Mouse (Mus musculus) left cerebral cortex, postnatal 14 days (tissue): ENCODE measurements around the gene Tesk1. TPM values are rescaled to one million over a fixed set of nuclear protein-coding genes. Genes with fewer than 3 reads are reported as not detected.

Experiments used
- DNase-seq, 2 experiments: peaks; one replicate each; pipeline ENCODE4 v3.0.0; 2021 to 2022; ENCODE audit warnings: low spot score in 2 of 2, mixed read lengths in 1 of 2
- intact Hi-C: fragments of 180-260 bp; cut with DNase I; formaldehyde crosslinking; loops from one replicate; pipeline ENCODE4 v1.15.1; 2025
- long read RNA-seq, 2 experiments: library from polyadenylated mRNA; stranded (forward); transcript quantifications; one replicate each; pipeline ENCODE4 v2.0.0; 2021
- total RNA-seq, 2 experiments: library from RNA; stranded (reverse); gene quantifications; 2 replicates each; pipeline ENCODE4 v1.2.3; 2021

Gene Tesk1
- 10 to 100 TPM; 63.7 to 69.4 TPM for total RNA-seq
- long read RNA-seq, experiment 1, transcript Tesk1-201 (10 exons, 3,947 nt) = major isoform, 101 of 119 reads
- long read RNA-seq, experiment 1, partial matches to known transcripts = 13 of 119 reads
- long read RNA-seq, experiment 1, other reads (novel, unspliced or antisense) = 5 of 119 reads
- long read RNA-seq, experiment 2, transcript Tesk1-201 (10 exons, 3,947 nt) = major isoform, 101 of 120 reads
- long read RNA-seq, experiment 2, partial matches to known transcripts = 16 of 120 reads
- long read RNA-seq, experiment 2, other reads (novel, unspliced or antisense) = 3 of 120 reads

DNA sequence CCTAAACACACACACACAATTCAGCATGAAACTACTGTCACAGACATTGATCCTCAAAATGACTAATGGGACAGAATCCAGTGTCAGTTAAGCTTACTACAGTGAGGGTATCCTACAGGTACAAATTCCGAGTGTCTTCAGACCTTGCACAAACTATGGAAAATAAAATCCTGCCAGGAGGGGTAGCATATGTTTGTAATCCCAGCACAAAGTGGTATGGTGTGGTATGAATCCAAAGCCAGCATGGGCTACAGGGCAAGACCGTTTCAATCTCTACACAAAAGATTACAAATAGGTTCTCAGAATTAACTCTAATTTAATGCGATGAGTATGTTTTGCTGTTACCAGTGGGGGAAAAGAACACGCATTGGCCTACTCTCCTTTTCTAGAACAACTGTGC is at the start of gene Tesk1:
TSS of gene Tesk1 (plus strand) at position 301 of the 400 bp plus-strand sequence.
- intact Hi-C loops = loop anchor here (2.0 to 5.0 kb wide), 2 partner anchors 37 to 121 kb away; partner anchors contain the start of genes Creb3 and Tln1
- no peak for DNase-seq

DNA sequence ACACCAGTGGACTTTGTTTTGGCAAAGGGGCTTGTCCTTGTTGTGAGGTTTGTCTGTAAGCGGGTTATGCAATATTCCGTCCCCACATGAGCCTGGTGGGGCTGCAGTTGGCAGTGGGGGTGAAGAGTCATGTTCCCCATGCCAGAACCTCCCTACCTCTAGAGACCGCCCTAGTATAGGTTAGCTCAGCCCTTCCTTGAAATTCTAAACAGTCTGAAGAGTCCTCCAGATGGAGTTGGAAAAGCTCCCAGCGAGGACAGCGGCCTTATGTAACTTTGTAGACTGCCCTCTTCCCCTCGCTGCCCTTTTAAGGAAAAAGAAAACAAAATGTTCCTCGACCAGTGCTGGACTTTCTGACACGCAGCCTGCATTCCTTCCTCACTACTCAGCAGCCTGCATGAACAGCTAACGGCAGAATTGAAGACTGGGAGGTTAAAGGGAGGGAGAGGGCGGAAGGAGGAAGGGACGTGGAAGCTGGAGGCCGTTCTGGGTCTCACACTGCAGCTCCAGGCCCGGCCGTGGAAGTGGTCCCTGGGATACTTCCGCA is 47.3 kb upstream of the Tesk1 start:
- intact Hi-C loops = no loop called here

DNA sequence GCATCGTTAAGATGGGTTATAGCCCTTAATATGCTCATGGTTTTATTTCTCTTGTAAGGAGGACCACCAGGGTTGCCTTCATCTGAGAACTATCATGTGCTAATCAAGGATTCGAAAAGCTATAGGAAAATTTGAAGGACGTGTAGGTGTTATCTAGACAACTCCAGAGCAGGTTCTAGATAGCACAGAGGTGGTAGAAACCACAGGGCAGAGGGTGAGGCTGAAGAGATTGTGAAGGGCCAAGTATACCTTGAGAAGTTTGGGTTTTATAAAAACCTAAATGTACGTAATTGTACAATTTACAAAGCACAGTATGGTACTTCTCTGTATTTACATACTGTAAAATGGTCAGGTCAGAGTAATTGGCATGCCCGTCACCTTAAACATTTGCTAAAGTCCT is 46.6 kb upstream of the Tesk1 start:
- no peak for DNase-seq
- intact Hi-C loops = no loop called here

More for the DNA sequence above, 47.3 kb upstream of the Tesk1 start:
- DNase-seq = peak; percentile 22 to 44

DNA sequence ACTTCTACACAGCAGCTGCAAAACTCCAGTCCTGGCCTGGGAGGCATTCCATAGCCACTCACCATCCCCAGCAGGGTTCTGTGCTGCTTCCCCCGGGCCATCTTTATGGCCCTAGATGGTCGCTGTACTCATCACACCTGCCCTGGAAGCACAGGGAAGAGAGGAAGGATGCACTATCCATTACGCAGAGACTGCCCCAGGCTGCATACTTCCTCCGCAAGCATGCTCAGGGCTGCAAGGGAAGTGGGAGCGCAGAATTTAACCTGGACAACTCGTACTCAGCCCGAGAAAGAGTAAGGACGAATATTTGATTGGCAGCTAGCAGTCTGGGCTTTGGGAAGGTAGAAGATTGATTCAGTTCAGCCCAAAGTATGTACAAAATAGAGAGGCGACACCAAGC is 45.9 kb upstream of the Tesk1 start:
- no peak for DNase-seq
- intact Hi-C loops = no loop called here

DNA sequence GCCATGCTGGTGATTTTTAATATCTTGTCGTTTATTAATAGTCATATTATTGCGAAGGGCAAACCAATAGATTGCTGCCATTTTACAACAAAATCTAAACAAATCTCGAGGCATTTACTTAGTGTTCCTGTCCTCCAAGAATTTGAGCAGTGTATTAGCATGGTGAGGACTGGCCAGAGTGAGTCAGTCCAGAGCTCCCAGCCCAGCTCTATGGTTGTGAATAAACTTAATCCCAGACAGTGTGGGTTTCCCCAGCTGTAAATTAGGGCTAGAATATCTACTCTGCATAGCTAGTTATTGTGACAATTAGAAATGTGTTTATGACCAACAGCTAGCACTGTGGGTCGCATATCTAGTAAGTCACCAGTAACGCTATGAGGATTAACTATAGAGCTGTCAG is 45.4 kb upstream of the Tesk1 start:
- DNase-seq = no peak

DNA sequence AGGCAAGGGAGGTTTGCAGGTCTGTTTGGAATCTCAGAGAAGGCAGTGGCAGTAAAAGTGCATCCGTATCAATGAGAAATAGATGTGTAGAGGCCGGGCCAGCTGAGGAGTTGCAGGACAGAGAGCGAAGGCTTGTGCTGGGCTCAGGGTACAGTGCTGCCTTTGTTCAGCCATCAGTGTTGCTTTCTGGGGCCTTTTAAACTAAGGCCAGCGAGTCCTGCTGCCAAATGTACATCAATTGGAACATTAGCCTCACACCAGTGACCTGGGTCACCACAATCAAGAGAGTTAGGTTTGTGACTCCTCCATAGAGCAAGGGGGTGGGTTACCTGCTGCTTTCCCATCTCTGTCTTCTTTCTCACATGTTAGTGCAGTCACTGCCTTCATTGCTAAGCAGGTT is 43.7 kb upstream of the Tesk1 start:
- no peak for DNase-seq
- intact Hi-C loops = no loop called here

More for the DNA sequence above, 45.4 kb upstream of the Tesk1 start:
- intact Hi-C loops = no loop called here

DNA sequence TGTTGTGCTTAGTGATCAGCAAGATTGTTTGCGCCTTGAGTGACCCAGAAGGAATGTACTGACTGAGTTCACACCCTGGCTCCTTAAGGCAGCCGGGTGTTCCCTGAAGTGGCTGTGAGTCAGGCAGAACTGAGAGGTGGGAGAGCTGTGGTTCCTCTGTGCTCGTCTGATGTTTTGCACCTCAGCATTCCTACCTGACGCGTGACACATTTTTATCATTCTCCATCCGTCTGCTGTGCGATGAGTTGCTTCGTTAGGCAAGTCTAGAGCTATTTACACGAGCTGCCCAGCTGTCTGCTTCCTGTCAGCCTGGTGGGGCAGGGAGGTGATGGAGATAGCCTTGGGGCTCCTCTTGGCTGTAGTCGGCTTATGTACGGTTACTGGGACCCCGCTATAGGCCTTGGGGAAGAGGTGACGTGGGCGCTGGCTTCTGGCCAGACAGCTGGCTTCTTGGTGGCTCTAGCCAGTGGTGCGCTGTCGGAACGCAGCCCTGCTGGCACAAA is 42.9 kb upstream of the Tesk1 start:
- intact Hi-C loops = no loop called here
- DNase-seq = peak; percentile 61

DNA sequence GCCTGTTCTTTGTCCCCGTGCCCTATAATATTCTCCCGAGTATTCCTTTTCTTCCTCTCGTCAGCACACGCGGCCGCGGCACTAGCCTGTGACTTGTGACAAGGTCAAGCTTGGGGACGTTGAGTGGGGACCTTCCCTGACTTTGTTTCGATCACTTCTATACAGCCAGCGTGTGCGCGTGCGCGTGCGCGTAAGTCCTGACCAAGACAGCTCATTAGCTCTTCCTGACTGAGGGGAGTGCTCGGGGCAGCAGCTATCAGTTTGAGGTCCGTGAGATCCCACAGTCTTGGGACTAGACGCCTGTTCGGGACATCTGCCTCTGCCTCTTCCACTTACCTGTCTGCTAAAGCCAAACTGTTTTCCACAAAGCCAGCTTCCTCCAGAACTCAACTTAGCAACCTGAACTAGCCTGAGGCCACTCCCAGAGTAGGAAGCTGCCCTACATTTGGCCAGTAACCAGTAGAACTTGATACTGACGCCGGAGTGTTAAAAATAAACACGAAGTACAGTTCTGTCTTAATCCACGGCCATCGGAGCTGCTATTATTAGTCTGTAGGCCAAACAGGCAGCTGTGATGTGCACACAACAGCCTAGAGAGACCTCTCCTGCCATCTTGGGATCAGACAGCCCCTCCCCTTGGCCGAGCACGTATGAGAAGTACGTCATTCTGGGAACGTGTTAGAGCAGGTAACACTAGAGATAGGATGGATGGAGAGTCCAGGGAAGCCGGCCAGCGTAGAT is 42.2 kb upstream of the Tesk1 start:
- no peak for DNase-seq
- intact Hi-C loops = no loop called here

DNA sequence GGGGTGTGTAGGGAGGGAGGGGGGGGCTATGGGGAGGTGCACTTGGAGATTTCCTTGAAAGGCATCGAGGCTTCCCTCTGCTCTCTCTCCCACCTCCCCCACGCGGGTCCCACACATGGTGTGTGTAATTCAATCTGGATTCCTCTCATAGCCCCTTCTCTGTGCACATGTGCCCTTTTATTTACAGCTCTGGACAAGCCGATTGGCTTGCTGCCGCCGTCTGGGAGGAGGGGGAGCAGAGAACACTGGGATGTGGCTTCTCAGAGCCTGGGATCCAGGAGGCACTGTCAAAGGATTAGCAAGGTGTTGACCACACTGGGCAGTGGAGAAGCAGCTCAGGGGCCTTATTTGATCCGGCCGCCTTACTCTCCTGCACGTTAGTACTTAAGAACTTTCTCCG is 40.8 kb upstream of the Tesk1 start:
- intact Hi-C loops = no loop called here
- no peak for DNase-seq

DNA sequence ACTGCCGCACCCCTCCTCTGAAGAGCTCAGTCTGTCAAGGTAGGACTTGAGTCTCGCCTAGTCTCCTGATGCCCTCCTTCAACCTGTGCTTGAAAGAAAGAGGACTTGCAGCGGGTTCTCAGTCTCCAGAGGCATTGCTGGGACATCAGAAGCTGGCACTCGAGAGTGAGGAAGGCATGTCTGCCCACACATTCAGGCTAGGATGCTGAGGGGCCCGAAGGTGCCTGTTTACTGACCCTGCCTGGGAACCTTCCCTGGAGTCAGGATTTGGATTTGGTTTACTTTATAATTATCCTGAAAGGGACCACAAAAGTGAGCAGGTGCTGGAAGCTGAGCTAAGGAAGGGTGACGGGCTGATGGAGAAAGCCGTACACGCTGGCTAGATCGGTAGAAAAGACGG is 40.3 kb upstream of the Tesk1 start:
- intact Hi-C loops = no loop called here
- DNase-seq = no peak

DNA sequence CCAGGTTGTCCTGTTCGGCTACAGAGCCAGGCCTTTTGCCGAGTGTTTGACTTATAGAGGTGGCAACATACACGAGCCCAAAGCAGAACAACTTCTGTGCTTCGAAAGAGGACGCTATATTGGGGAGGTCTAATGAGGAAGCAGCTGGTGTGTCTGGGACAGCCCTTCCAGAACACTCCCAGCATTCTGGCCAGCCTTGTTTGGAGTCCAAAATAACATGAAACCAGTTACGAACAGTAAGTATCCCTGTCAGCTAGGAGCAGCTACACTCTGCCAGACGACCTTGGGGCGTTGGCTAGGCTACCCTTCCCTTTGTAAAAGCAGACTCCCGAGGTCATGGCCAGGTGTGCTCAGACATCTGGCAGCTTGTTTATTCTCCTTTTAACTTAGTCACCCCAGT is 39.5 kb upstream of the Tesk1 start:
- intact Hi-C loops = no loop called here
- DNase-seq = no peak

DNA sequence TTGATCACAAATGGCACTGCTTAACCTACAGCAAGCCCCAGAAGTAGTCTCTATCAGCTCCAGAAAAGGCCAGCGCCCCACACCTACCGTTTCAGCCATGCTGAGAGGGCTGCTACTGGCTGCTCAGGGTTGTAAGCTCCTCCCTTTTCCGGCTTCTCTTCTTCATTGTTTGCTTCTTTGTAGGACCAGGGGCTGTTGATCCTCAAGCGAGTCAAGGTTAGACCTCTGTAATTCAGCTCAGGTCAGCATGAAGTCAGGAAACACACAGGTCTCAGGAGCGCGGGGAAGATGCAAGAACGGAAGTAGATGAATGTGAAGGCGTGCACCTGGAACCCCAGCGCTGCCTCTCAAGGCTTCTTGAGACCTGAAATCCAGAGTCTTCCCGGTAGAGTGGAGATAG is 37.0 kb upstream of the Tesk1 start:
- intact Hi-C loops = no loop called here

DNA sequence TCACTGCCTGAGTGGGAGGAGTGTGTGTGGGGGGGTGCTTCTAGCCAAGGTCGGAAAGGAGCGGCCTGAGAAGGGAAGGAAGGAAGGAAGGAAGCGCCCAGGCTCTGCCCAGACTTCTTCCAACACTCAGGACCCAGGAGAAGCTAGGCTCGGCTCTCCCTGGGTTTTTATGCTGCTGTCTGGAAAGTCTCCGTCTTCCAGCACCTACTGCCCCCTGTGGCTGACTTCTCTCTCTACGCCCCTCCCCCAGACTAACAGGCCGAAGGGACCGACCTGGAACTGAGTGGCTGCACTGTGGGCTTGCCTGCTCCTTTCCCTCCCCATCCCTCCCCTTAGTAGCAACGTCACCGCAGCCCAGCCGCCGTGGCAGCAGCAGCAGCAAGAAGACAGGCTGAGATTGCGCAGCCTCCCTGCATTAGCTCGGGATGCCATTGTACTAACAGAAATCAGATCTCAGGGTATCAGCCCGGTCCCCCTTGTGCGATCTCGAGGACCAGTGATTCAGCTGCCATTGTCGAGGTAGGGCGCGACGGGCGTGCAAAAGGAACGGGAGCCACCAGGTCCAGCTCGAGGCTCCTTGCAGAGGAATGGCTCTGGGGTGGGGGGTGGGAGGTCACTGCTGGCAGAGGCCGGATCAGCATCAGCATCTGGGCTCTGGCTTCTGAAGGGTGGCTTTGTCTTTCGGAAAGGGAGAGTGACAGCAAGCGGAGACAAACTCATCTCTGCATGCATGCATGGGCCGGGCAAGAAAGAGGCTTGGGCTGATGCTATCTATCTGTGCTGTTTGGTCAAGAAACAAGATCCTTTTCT is 35.4 kb upstream of the Tesk1 start:
- DNase-seq = peak; percentile 77 to 81
- intact Hi-C loops = no loop called here

More for the DNA sequence above, 37.0 kb upstream of the Tesk1 start:
- no peak for DNase-seq

DNA sequence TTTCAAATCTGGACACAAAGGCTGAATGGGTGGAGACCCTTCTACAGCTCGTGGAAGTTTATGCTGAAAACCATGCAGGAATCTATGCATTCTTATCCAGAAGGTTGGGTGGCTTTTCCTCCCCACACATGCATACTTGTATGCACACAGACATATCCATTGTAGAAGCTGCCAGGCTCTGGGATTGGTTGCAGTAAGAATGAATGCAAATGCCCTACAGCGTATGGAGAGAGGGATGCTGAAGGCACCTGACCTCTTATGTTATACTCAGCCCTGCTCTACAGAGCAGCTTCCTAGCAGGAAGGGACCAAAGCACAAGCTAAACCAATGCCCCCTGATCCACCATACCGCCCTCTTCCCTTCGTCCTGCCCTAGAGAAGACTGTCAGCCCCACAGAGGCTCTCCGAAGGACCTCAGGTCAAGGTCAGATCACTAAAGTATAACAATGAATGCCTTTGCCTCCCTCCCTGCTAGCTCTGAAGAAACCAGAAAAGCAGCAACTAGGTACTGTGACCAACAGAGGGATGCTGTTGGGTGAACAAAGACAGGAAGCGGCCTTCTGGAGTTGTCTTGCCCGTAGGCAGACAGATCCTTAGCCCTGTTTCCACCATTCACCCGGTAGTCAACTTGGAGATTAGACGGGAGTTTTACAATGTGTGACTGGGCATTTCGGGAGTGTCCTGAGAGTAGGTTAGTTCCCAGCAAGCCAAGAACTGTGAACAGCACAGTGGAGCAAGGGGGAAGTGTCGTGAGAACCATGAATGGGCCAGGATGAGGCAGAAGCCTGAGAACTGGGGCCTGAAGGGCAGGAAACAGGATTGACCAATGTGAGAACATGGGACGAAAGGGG is 34.4 kb upstream of the Tesk1 start:
- peak in 1 of 2 experiments; percentile 43 for DNase-seq
- intact Hi-C loops = no loop called here

DNA sequence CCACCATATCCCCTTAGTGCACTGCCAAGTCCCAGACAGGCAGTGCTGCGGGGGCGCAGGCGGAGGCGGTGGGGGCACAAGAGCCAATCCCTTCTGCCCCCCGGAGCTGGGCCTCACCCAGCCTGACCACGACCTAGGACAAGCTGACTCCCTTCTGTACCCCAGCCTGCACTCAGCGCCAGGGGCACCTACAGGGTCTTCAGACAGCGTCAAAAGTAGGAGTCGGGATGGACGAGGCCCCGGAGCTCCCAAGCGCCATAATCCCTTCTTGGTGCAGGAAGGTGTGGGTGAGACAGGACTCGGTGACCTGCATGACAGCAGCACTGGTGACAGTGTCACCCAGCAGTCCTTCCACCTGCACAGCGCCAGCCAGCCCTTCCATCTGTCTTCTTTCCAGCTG is 27.0 kb upstream of the Tesk1 start:
- intact Hi-C loops = no loop called here
- no peak for DNase-seq

DNA sequence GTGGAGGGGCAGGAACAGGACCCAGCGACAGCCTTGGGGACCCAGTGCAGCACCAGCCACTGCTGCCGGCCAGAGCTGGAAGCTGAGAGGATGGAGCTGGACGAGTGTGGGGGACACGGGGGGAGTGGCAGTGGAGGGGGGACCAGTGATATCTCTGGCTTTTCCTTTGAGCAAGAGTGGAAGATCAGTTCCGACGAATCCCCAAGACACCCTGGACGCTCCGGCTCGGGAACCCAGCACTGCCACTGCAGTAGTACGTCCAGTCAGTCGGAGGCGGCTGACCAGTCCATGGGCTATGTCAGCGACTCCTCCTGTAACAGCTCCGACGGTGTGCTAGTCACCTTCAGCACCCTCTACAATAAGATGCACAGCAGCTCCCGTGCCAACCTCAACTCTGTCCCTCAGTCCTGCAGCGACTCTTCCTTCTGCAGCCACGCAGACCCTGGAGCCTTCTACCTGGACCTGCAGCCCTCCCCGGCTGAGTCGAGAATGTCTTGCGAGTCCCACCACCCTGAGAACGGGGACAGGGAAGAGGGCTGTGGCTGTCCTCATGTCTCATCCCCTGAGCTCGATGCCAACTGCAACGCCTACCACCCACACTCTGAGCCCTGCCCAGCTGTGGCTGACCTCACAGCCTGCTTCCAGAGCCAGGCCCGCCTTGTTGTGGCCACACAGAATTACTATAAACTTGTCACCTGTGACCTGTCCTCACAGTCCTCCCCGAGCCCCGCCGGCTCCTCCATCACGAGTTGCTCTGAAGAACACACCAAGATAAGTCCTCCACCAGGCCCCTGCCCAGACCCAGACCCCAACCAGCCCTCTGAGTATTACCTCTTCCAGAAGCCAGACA is 26.3 kb upstream of the Tesk1 start:
- intact Hi-C loops = no loop called here
- no peak for DNase-seq

DNA sequence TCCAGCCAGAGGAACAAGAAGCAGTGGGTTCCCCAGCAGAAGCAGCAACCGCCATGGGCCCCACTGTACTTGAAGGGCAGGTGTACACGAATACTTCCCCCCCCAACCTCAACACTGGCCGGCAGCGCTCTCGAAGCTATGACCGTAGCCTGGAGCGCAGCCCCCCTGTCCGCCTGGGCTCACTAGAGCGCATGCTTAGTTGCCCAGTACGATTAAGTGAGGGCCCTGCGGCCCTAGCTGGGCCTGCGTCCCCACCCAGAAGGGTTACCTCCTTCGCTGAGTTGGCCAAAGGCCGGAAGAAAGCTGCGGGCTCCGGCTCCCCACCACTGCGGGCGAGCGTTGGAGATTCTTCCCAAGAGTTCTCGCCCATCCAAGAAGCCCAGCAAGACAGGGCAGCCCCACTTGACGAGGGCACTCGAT is 25.7 kb upstream of the Tesk1 start:
- DNase-seq = no peak
- intact Hi-C loops = no loop called here
